Mouse (Mus musculus) limb, embryonic 12.5 days (tissue): Measurements from ENCODE around the gene Il16. TPM values are rescaled to one million over a fixed set of nuclear protein-coding genes. Genes with fewer than 3 reads are reported as not detected.

ENCODE experiments used
- ATAC-seq: fragments of 200-750 bp; cut with Nextera tagmentation; 2 replicates; pipeline ENCODE4 v1.8.0; 2017; ENCODE audit warnings: low read depth, moderate TSS enrichment; ENCODE audit not compliant: insufficient number of reproducible peaks, insufficient read depth, low FRiP score, low TSS enrichment
- H3K27ac ChIP-seq: fragments of 300-500 bp; sonication (generic); 2 replicates; pipeline ENCODE4 v1.5.1; 2016; ENCODE audit warnings: mild to moderate bottlenecking, moderate library complexity
- H3K27me3 ChIP-seq: fragments of 300-500 bp; sonication (generic); 2 replicates; pipeline ENCODE4 v1.6.1; 2016; ENCODE audit warnings: mild to moderate bottlenecking, moderate library complexity
- H3K36me3 ChIP-seq: fragments of 300-500 bp; sonication (generic); 2 replicates; pipeline ENCODE4 v1.6.1; 2016; ENCODE audit warnings: mild to moderate bottlenecking, moderate library complexity
- H3K4me1 ChIP-seq: fragments of 300-500 bp; sonication (generic); replicated peaks from 2 replicates; pipeline ENCODE4 v1.6.1; 2016
- H3K4me2 ChIP-seq: fragments of 300-500 bp; sonication (generic); 2 replicates; pipeline ENCODE4 v1.6.1; 2016; ENCODE audit warnings: mild to moderate bottlenecking, moderate library complexity
- H3K4me3 ChIP-seq: fragments of 300-500 bp; sonication (generic); replicated peaks from 2 replicates; pipeline ENCODE4 v1.5.1; 2016; ENCODE audit warnings: mild to moderate bottlenecking
- H3K9ac ChIP-seq: fragments of 300-500 bp; sonication (generic); replicated peaks from 2 replicates; pipeline ENCODE4 v1.6.1; 2016; ENCODE audit warnings: mild to moderate bottlenecking, moderate library complexity
- H3K9me3 ChIP-seq: fragments of 300-500 bp; sonication (generic); 2 replicates; pipeline ENCODE4 v1.6.1; 2016; ENCODE audit warnings: mild to moderate bottlenecking, moderate library complexity
- WGBS: fragments of 180-500 bp; shearing (Covaris S2); methylation state at CpG from one replicate; pipeline ENCODE4 v1.1.7; 2016; 5-methylcytosine and 5-hydroxymethylcytosine counted together
- polyA plus RNA-seq: library from polyadenylated mRNA; unstranded; fragments of >200 nt; fragmentation: Nextera tagmentation; extraction: Ambion mirVana; gene quantifications from 2 replicates; pipeline ENCODE4 v1.2.1, GENCODE M21; 2016

Gene Il16
- polyA plus RNA-seq, 1 experiment from 2014 or later, result 2.9 TPM

DNA sequence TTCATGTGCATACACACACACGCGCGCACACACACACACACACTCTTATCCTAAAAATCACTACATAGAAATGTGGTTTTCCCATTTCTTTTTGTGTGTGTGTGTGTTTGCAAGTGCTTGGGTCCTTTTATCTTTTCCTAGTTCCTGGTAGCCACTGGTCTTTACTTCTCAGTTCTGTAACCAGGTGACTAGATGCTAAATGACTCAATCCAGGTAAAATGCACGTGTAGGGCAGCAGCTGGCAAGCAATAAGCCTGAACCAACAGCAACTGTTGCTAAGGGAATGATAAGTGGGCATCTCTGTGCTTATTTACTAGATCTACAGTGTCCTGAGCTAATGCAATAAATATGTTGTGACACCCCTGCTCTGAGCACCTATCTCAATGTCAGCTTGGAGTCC, 118.2 kb downstream of the Il16 start:
- WGBS, result 91% methylated on average over 4 of the region's 4 CpGs
- Histone ChIP-seq H3K9me3 (no peaks in the 10 kb centered on the region), H3K4me2 (no peak overlapping the region)

DNA sequence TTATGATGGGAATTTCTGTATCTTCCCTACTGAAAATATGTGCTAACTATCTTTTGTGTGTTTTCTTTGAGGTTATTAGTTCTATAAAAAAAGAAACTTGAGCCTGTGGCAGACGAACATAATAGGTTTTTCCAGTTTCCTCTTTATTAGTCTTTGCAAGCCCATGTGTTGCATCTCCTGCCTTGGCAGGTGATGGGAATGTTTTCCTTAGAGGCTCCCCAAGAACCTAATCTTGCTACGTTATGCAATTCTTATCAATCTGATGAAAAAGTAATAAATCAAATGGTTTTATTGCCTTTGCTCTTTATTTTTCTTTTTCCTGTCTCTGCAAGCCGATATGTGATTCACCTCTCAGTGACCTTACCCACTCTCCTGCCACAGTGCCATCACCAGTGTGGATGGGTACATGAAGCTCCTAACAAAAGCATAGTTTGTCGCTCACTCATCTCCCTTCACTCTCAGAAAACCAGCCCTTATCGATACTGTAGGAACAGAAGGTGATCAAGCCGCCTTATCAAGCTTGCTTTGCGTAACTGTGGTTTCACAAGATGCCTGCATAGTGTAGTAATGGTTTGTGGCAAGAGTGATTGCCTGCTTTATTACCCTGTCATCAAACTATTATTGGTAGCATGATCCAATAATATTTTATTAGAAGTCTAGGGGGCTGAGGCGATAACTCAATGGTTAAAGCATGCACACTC, 118.8 kb downstream of the Il16 start:
- Histone ChIP-seq H3K9ac (no peak overlapping the region), H3K27ac (no peak overlapping the region), H3K9me3 (no peaks in the 10 kb centered on the region), H3K36me3 (no peaks in the 10 kb centered on the region), H3K4me1 (peaks cover 9% of the 10 kb centered on the region), H3K4me3 (no peak overlapping the region), H3K27me3 (no peaks in the 10 kb centered on the region), H3K4me2 (no peak overlapping the region)
- no peak for ATAC-seq
- WGBS, result 67% methylated on average over 8 of the region's 8 CpGs

More for the DNA sequence above, 118.2 kb downstream of the Il16 start:
- Histone ChIP-seq H3K36me3 (no peaks in the 10 kb centered on the region), H3K4me1 (peaks cover 9% of the 10 kb centered on the region), H3K27ac (no peak overlapping the region), H3K27me3 (no peaks in the 10 kb centered on the region), H3K9ac (no peak overlapping the region), H3K4me3 (no peak overlapping the region)
- ATAC-seq, result no peak

DNA sequence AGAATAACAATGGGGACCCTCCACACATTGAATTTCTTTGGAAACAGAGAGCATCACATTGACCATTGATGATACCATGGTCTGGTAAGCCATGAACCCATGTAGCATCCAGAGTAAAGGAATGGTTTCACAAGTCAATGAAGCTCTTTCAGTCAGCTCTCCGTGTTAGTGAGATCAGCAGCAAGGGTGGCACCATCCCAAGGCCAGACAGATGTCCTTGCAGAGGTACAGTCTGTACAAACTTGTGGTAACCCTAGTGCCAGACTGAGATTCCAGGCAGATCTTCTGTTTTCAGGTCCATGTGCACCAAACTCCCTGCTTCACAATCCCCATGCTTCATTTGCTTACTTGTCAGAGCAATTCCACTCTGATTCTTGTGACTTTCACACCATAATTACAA, 121.5 kb downstream of the Il16 start:
- Histone ChIP-seq H3K36me3 (no peaks in the 10 kb centered on the region), H3K27ac (no peak overlapping the region), H3K4me1 (no peaks in the 10 kb centered on the region), H3K4me2 (no peak overlapping the region), H3K27me3 (no peaks in the 10 kb centered on the region), H3K9ac (no peak overlapping the region), H3K9me3 (no peaks in the 10 kb centered on the region), H3K4me3 (no peak overlapping the region)
- 72% methylated on average over 1 of the region's 1 CpGs for WGBS
- ATAC-seq, result no peak

DNA sequence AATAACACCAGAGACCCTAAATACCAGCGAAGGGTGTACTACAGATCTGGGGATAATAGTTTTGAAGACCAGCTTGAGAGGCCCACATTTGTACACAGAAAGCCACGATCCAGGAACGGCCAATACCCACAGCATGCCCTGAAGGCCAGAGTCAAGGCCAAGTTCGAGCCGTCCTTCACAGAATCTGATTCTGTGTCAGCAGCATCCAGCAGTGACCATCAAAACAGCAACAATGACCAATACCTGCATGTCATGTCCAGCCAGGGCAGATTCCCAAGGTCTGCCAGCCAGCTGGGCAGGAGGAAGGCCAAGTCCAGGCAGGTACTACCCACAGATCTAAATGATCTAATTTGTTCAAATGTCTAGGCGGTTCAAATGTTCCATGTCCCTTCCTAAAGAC, 122.9 kb downstream of the Il16 start:
- no peak for ATAC-seq
- Histone ChIP-seq H3K4me3 (no peak overlapping the region), H3K9ac (no peak overlapping the region), H3K27ac (no peak overlapping the region), H3K4me1 (no peaks in the 10 kb centered on the region), H3K36me3 (no peaks in the 10 kb centered on the region), H3K4me2 (no peak overlapping the region), H3K27me3 (no peaks in the 10 kb centered on the region), H3K9me3 (no peaks in the 10 kb centered on the region)
- WGBS, result 94% methylated on average over 6 of the region's 6 CpGs

DNA sequence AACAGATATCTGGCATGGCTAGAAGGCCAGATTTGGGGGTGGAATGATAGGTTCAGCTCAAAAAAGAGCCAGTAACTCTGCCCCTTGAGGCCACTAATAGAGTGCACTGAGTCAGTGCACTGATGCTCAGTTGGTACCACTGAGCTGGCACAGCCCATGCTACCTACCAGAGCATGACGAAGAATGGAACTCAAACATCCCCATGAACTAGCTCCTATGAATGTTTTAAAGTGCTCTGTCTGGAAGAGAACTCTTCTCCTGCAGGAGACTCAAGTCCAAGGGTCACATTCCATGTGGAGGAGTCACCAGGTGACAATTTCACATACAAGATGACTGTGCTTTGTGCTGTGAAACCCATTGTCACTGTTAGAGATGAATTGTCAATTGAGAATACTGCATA, 126.8 kb downstream of the Il16 start:
- no peak for ATAC-seq

DNA sequence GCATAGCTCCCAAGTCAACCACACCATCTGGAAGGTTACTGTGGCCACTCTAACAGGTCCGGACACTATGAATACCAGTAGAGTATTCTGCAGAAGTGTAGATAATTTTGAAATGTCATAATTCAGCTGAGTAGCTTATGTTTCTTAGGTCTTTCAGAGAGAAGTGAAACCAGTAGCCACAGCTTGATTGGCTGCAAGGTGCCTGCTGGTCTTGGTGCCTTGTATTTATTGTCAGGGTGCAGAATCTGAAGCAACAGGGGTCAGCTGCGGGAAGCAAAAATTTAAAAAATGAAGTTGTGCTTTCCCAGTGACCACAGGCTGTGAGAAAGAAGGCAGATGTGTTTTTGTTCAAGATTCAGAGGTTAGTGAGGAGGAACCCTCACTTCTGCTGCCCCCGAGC, 129.3 kb downstream of the Il16 start:
- Histone ChIP-seq H3K4me3 (no peak overlapping the region), H3K4me2 (no peak overlapping the region), H3K27ac (no peak overlapping the region), H3K27me3 (no peaks in the 10 kb centered on the region), H3K9me3 (no peaks in the 10 kb centered on the region), H3K9ac (no peak overlapping the region), H3K4me1 (no peaks in the 10 kb centered on the region), H3K36me3 (no peaks in the 10 kb centered on the region)
- no peak for ATAC-seq
- WGBS, result 93% methylated on average over 3 of the region's 3 CpGs

More for the DNA sequence above, 126.8 kb downstream of the Il16 start:
- no peak overlapping the region for H3K4me2 ChIP-seq
- H3K27ac ChIP-seq, result no peak overlapping the region
- no peaks in the 10 kb centered on the region for H3K27me3 ChIP-seq
- no peaks in the 10 kb centered on the region for H3K4me1 ChIP-seq
- 97% methylated on average over 1 of the region's 1 CpGs for WGBS
- H3K36me3 ChIP-seq, result no peaks in the 10 kb centered on the region
- H3K9me3 ChIP-seq, result no peaks in the 10 kb centered on the region
- H3K9ac ChIP-seq, result no peak overlapping the region
- H3K4me3 ChIP-seq, result no peak overlapping the region

DNA sequence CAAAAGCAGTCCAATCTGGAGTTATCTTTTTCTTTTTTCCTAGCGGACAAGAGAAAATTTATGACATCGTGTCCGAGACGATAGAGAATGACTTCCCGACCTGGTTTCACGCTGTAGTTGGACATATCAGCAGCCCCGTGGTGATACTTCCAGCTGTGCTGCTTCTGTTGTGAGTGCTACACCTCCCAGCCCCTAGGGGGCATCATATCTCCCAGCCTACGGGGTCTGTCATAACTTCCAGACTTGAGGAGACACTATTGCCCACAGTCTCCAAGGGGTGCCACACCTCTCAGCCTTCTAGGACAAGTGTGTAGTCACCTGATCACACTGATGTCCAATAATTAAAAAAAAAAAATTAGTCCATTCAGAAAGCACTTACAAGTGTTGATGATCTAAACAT, 129.7 kb downstream of the Il16 start:
- WGBS, result 87% methylated on average over 8 of the region's 8 CpGs
- no peaks in the 10 kb centered on the region for H3K4me1 ChIP-seq

DNA sequence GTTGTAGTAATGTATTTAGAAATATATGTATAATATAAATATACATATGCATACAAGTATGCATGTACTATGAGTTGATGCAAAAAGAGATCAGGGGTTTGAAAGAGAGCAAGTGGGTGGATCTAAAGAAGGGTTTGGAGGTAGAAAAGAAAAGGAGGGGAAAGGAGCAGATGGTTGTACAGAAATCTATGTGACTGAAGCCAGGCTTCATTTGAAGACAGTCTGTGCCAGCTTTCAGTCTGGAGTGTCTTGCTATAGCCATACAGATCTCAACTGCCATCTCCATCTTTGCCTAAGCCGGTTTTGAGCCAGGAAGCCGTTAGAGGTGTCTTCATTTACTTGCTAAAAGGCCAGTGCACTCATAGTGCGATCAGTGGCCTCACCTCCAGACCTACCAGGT, 130.3 kb downstream of the Il16 start:
- ATAC-seq, result no peak
- 90% methylated on average over 3 of the region's 3 CpGs for WGBS
- Histone ChIP-seq H3K36me3 (no peaks in the 10 kb centered on the region), H3K27me3 (no peaks in the 10 kb centered on the region), H3K4me1 (no peaks in the 10 kb centered on the region), H3K4me2 (no peak overlapping the region), H3K4me3 (no peak overlapping the region), H3K27ac (no peak overlapping the region), H3K9ac (no peak overlapping the region), H3K9me3 (no peaks in the 10 kb centered on the region)

More for the DNA sequence above, 129.7 kb downstream of the Il16 start:
- ATAC-seq, result no peak
- H3K4me3 ChIP-seq, result no peak overlapping the region
- no peaks in the 10 kb centered on the region for H3K36me3 ChIP-seq
- H3K4me2 ChIP-seq, result no peak overlapping the region
- no peaks in the 10 kb centered on the region for H3K9me3 ChIP-seq
- no peak overlapping the region for H3K27ac ChIP-seq
- H3K9ac ChIP-seq, result no peak overlapping the region
- H3K27me3 ChIP-seq, result no peaks in the 10 kb centered on the region

DNA sequence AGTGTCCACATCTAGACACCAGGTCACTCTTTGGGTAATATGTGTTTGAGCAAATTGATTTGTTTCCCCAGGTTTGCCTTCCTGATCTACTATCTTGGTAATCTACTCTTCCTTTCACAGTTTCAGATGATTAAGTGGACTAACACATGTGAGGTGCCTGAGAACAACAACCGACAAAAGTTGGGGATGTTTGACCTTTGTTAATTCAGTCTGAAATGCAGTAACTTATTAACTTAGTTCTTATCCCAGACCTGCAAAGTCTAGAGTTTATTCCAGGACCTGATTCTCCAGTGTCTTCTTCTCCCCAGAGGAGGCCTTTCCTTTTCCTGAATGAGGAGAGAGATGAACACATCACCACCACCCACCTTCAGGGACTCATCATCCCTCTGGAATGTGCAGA, 133.6 kb downstream of the Il16 start:
- no peaks in the 10 kb centered on the region for H3K27me3 ChIP-seq
- no peaks in the 10 kb centered on the region for H3K36me3 ChIP-seq
- H3K4me2 ChIP-seq, result no peak overlapping the region
- H3K4me3 ChIP-seq, result no peak overlapping the region
- H3K27ac ChIP-seq, result no peak overlapping the region
- 81% methylated on average over 1 of the region's 1 CpGs for WGBS
- no peaks in the 10 kb centered on the region for H3K9me3 ChIP-seq
- no peak for ATAC-seq
- H3K9ac ChIP-seq, result no peak overlapping the region
- no peaks in the 10 kb centered on the region for H3K4me1 ChIP-seq

DNA sequence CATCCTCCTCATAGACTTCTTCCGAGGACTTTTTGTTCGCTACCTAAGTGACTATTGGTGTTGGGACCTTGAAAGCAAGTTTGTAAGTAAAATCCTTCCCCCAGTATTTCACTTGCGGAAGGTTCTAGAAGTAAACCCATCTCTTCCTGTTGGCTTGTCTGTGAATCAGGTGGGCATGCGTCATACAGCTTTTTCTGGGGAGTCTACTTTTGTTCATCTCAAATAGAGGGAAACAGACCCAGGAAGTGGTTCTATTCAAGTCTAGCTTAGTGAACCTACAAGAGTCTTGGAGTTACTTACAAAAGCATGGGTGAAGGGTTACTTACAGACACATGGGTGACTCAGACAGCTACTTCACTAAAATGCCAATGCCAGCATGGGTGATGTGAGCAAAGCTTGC, 135.6 kb downstream of the Il16 start:
- no peak for ATAC-seq
- WGBS, result 99% methylated on average over 4 of the region's 4 CpGs
- H3K4me2 ChIP-seq, result no peak overlapping the region

DNA sequence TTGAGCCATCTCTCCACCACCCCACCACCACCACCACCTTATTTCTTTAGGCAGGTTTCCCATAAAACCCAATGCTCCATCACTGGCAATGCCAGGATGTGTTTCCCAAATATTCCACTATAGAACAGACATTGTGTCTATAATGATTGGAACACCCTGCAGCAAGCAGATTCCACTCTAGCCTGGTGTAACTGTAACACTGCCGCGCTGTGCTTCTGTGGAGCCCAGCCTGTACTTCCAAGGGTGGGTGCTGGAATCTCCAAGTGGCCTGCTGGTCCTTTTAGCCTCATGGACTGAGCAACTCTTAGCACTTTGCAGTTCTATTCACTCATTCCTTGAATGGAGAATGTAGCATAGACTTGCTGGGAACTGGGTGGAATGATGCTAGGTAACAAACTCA, 138.7 kb downstream of the Il16 start:
- H3K27me3 ChIP-seq, result no peaks in the 10 kb centered on the region
- no peak for ATAC-seq
- no peak overlapping the region for H3K4me3 ChIP-seq
- no peak overlapping the region for H3K4me2 ChIP-seq
- 100% methylated on average over 2 of the region's 2 CpGs for WGBS
- no peak overlapping the region for H3K27ac ChIP-seq
- no peaks in the 10 kb centered on the region for H3K36me3 ChIP-seq
- H3K4me1 ChIP-seq, result peaks cover 19% of the 10 kb centered on the region
- no peaks in the 10 kb centered on the region for H3K9me3 ChIP-seq
- no peak overlapping the region for H3K9ac ChIP-seq

More for the DNA sequence above, 135.6 kb downstream of the Il16 start:
- Histone ChIP-seq H3K27me3 (no peaks in the 10 kb centered on the region), H3K4me1 (peaks cover 3% of the 10 kb centered on the region), H3K36me3 (no peaks in the 10 kb centered on the region), H3K9me3 (no peaks in the 10 kb centered on the region), H3K4me3 (no peak overlapping the region), H3K27ac (no peak overlapping the region), H3K9ac (no peak overlapping the region)
